Mouse (Mus musculus): ENCODE results near the gene Kank1.
"Not testable (repeated sequence)": the region's sequence is repeated elsewhere in the genome, so short reads cannot be mapped to it uniquely, and the experiment has no call there.

The Kank1 gene

DNA sequence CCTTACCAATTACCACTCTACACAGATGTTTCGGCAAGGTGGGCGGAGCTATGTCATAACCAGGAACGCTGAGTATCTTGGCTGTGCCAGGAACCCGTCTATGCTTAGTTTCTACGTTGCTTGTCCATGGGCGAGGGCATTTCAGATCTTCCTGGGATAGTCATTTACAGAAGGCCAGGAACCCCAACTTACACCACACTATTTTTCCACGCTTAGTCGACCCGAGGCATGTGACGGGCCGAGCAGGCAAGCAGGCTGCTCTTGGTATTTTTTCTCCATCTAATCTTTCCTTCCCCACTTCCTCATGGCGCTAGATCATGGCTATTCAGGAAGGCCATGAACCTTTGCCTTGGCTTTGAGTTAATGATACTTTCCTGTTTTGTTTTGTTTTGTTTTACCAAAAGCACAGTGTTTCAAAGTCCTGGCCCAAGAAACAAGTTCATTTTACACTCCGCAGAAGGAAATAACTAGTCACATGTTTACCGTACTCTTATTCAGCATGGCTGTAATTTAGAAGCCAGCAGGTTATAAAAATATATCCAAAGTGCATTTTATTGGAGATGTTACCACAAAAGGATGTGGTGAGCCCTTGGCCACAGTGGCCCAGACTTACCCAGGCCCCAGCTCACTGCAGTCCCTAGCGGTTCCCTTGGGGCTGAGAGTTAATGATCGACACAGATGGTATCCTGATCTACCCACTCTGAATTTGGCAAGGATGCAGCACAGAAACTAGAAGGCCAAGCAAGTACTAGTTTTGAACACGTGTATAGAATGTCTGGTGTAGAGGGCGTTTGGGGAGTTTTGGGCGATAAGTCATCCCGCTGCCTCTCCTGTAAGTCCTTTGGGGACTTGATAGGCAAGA is 200.2 kb downstream of the Kank1 start:
- no peak for DNase-seq (ENCODE audit: extremely low spot score, low spot score)

DNA sequence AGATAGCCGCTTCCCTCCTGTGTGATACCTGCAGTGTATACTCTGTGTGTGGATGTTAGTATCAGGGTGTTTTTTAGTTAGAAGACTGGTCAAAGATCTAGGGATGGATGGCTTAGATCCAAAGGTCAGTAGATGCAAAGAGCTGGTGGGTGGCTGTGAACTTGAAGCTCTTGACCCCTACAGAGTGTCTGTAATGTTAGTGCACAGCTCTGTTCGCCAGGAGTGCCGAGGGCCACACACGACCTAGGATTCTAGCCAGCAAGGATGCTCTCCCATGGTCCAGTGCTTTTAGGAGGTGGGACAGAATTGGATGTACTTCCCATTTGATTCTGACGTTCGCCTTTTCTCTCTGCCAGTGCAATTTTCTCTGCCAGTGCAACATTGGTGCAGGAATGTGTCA is 201.5 kb downstream of the Kank1 start:
- no peak for DNase-seq (ENCODE audit: extremely low spot score, low spot score)

DNA sequence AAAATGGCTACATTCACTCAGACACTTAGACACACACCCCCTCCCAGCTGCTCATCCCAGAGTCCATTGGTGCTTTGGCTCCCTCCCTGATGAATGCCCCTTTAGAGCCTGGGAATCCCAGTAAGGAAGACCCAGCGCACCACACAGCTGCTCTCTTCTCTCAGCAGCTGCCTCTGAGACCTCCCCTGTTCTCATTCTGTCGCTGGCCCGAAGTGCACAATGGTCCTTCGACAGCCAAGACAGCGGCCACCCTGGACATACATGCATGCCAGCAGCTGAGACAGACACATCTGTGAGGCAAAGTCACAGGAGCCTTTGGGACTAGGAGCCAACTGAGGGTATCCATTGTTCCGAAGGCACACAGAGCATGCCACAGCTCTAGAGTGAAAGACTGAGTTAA is 203.0 kb downstream of the Kank1 start:
- DNase-seq (ENCODE audit: extremely low spot score, low spot score): no peak

DNA sequence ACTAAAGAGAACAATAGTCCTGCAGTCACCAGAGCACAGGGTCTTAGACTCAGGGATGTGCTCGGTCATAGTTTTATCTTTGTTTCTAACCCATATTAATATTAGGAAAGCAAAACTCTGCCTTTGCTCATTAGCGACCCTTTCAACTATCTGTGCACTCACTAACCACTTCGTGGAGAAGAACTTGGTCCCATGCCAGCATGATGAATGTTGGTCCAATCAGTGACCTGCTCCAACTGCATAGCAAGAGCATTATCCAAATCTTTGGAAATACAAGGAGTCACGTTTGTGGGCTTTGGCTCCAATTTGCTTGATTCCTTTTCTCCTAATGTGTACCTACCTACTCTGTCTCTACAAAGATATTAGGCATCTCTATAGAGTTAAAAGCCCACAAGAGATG is 204.0 kb downstream of the Kank1 start:
- no peak for DNase-seq (ENCODE audit: extremely low spot score, low spot score)

DNA sequence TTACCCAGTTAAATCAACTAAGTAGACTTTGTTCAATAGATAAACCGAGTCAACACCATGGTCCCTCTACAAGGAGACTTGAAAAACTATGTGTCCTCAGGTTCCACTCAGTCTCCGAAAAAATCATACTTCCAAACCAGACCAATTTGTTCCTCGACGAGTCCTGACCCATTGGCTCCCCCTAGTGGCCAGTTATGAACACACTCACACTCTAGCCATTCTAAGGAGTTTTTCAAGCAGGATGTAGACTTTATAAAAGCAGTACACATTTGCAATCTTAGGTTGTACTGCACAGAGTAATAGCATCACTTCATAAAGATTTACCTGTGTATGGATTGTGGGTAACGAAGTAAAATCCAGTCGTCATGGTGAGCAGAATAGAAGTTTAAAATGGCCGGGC is 208.3 kb downstream of the Kank1 start:
- peak; percentile 60 for DNase-seq (ENCODE audit: extremely low spot score, low spot score)

DNA sequence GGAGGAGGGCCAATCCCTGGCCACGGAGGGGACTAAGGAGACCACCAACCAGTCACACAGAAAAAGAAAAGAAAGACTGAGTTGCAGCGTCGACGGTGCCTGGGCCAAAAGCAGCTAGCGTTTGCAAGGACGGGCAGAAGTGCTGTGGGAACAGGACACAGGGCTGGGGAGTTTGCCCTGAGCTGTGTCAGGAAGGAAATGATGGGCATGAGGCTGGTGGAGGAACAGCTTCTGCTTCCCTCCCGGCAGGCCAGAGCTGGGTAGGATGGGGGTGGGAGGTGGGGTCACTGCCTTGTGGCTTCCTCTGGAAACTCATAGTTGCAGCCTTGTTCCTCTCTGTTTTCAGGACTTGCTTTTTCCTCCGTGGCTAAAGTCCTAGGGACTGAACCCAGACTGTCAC is 209.1 kb downstream of the Kank1 start:
- DNase-seq (ENCODE audit: extremely low spot score, low spot score): no peak

DNA sequence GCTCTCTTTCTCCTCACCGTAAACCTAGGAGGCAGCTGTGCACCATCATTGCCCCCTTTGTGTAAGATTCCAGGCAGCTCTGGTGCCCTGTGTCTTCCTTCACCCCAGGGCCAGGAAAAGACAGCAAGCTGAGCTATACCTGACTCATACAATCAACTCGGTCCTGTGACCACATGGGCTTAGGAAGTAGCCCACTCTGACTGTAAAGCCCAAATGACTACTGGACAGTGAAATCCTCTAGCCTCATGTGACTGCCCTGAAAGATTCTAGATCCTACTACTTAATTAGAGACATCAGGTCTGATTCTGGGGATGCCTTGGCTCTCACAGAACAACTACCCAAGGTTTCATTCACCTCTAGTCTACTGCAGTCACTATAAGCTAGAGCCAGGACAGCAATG is 209.9 kb downstream of the Kank1 start:
- no peak for DNase-seq (ENCODE audit: extremely low spot score, low spot score)

DNA sequence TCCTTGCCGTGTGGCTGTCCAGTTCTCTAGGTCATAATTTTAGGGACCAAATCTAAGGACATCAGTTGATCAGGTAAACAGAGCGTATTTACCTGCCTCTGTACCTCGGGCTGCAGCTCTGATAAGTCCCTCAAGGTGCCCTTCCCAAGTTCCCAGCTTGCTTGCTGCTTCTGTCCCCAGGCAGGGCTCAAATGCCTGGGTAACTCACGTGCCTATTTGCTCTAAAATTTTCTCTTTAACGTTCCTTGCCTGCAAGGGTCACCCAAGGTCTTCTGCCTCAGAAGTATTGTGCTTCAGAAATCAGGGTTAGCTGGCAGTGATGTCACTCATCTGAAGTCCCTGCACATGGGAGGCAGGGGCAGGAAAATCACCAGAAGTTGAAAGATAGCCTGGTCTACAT is 210.6 kb downstream of the Kank1 start:
- DNase-seq (ENCODE audit: extremely low spot score, low spot score): no peak

DNA sequence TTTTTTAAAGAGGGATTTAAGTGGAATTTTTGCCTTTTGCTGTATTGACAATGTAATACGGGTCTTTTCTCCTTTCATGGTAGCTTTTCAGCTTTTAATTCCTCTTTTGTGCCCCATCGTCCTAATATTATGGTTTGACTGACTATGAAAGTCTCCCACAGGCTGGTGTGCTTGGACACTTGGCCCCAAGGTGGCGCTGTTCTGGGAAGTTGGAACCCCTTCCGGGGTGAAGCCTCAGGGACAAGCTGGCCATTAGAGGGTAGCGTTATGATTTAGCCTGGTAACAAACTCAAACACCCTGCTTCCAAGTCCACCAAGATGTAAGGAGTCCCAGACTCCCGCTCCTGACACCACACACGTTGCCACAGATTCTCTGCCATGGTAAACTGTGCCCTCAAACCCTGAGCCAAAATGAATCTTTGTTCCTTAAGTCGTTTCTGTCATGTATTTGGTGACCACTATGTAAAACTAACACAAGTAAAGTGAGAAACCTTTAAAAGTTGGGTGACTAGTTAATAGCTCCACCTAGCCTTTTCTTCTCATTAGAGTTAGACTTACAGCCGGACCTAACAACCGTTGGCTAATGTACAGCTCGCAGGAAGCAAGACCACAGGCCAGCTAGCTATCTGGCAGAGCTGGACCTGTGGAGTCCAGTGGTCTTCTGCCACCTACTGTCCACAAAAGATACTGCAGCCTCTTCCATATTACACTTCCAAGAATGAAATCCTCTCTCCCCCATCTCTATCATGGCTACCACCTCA is 214.3 kb downstream of the Kank1 start:
- peak; percentile 55 for DNase-seq (ENCODE audit: extremely low spot score, low spot score)

DNA sequence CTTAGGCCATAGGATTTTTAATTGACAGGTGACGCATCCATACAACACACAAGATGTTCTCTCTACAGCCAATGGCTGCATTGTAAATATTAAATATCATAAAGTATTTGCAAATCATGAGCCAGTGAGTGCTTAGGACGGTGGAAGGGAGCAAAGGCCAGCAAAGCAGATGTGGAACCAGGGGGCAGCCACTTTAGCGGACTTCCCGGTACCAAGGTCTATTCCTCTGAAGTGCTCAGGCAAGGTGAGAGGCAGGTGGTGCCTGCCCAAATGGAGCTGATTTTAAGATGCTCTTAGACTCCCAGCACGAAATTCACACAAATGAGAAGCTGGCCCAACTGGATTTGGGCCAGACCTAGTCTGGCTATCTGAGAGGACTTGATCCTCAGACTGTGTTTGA is 216.4 kb downstream of the Kank1 start:
- DNase-seq (ENCODE audit: extremely low spot score, low spot score): no peak

DNA sequence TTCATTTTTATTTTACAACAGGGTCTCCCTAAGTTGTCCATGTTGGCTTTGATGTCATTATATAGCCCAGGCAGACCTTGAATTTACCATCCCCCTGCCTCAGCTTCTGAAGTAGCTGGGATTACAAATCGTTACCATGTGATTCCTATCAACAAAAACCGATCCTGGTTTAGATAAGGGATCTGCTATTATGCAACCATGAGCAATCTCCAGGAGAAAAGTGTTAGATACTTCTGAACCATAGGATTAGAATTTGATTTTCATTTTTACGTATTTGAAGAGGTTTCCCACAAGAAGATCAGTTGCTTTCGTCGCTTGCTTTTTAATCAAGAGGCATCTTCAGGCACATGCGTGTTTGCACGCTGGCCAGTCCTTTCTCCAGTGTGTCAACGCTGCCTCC is 224.0 kb downstream of the Kank1 start:
- DNase-seq (ENCODE audit: extremely low spot score, low spot score): no peak

DNA sequence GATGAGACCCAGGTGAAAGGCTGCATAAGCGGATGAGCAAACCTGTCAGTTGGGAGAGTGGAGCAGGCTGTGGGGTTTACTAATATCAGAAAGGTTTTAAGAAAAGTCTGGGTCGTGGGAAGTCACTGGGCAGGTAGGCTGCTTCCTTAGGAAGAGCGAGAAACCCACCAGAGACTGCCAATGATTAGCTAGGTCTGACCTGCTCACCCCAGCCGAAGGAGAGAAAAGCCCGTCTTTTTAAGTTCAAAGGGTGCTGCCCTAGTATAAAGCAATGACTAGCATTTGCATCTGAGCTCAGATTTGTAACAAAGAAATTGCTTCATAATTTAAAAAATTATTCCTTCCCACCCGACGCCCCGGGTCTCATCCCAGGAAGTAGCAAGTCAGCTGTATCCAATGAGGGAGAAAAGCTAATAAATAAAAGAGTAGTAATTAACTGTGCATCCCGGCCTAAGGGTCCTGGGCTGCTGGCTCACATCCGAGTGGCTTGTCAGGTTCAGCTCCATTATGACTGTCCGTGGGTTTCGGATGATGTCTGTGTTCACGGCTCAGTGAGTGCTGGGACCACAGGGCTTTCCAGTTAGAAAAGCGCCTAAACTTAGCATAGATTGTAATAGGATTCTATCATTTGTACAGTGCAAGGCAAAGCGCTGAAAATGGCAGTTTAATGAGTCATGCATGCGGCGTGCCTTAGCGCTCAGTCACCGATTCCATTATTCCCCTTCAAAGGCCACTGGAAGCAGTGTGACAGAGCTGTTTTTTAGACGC is 225.0 kb downstream of the Kank1 start:
- no peak for DNase-seq (ENCODE audit: extremely low spot score, low spot score)

DNA sequence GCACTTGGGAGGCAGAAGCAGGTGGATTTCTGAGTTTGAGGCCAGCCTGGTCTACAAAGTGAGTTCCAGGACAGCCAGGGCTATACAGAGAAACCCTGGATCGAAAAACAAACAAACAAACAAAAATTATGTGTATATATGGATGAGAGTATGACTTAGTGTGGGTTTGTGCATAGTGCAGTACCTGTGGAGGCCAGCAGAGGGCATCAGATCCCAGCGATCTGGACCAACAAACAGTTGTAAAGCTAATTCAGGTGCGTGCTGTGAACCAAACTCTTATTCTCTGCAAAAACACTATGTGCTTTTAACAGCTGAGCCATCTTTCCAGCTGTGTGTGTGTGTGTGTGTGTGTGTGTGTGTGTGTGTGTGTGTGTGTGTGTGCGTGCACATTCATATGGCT is 239.0 kb downstream of the Kank1 start:
- not testable (repeated sequence) for DNase-seq (ENCODE audit: extremely low spot score, low spot score)

DNA sequence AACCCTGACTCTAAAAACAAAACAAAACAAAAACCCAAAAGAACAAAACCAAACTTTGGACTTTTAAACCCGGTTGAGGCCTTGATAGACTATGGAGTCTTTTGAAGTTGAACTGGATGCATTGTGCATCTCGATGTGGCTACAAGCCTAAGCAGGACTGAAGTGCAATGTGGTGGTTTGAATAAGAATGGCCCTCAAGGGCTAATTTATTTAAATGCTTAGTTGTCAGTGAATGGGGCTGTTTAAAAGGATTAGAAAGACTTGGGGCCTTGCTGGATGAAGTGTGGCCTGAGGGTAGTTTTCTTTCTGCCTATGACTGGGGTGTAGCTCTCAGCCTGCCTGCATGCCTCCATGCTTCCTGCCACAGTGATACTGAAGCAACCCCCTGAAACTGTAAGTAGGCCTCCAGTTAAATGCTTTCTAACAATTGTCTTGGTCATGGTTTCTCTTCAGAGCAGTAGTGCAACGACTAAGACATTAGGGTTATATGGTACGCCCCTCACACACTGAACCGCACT is 242.4 kb downstream of the Kank1 start:
- no peak for DNase-seq (ENCODE audit: extremely low spot score, low spot score)

DNA sequence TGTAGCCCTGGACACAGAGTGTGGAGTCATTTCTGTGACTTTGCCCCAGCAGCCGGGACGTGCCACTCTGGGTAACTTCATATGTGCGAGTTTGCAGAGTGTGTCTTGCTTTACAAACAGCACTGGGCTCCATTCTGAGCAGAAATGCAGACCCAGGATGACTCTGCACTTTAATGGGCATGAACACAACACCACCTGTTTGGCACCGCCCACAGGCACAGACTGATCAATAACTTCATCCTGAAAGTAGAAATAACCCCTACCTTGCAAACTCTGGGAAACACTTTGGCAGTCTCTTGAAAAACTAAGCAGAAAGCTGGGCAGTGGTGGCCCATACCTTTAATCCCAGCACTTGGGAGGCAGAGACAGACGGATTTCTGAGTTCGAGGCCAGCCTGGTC is 244.0 kb downstream of the Kank1 start:
- DNase-seq (ENCODE audit: extremely low spot score, low spot score): no peak
